Mouse (Mus musculus) naive thymus-derived CD4-positive, alpha-beta T cell, adult 2 months (primary cell): ENCODE measurements around the gene Gfod2.

Experiments used
- DNase-seq: peaks from one replicate; pipeline ENCODE4 v3.0.0-alpha.2; 2011; ENCODE audit warnings: low read depth

Gene Gfod2

DNA sequence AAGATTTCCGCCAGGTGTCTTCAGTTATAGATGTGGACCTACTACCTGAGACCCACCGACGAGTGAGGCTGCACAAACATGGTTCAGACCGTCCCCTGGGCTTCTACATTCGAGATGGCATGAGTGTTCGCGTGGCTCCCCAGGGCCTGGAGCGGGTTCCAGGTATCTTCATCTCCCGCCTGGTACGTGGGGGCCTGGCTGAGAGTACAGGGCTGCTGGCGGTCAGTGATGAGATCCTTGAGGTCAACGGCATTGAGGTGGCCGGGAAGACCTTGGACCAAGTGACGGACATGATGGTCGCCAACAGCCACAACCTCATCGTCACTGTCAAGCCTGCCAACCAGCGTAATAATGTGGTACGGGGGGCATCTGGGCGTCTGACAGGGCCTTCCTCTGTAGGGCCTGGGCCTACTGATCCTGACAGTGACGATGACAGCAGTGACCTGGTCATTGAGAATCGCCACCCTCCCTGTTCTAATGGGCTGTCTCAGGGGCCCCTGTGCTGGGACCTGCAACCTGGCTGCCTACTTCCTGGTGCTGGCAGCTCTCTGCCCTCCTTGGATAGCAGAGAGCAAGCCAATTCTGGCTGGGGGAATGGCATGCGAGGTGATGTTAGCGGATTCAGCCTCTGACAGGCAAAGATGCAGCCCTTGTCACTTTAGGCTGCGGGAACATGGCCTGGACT, 55.6 kb downstream of the Gfod2 start:
- DNase-seq, result no peak

DNA sequence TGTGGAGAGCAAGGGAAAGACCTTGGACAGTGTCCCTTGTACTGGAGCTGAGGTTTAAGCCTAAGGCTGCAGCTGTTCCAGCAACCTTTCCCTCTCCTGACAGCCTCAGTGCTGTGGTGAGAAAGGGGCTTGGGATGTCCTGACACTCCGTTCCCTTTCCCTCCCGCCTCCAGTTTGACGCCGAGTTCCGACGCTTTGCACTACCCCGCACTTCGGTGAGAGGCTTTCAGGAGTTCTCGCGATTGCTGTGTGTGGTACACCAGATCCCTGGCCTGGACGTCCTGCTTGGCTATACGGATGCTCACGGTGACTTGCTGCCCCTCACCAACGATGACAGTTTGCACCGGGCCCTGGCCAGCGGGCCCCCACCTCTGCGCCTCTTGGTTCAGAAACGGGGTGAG, 56.5 kb downstream of the Gfod2 start:
- no peak for DNase-seq

DNA sequence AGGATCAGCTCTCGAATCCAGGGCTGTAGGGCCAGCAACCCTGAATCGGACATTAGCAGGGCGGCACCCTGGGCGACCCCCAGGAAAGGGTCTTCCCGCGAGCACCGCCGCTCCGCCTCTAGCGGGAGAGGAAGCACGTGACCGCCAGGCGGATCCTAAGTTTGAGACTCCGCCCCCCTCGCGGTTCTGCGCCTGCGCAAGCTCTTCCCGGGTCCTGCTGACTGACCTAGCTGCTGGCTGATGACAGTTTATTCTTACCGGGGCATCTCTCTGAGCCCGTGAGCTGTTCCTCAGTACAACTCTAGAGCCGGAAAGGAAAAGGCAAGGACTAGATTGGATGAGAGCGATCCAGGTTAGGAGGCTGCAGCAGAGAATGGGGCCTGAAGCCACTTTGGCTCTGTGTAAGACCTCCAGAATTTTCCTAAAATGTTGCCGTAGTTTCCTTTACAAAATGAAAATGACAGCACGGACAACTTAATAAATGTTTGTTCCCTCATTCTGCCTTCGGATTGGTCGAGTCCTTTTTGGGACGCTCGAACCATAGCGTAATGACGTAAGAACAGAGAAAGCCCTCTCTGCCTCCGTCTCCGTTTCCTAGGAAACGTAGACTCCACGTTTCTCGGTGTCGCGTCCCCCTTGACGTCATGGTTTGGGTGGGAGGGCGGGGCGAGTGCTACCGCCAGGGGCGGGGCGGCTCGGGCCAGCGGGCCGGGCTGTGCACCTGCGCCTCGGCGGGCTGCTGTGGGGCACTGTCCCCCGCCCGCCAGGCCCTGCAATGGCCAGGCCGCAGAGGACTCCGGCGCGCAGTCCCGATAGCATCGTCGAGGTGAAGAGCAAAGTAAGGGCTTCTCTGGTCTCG, 57.3 kb downstream of the Gfod2 start, which contains the start of the genes Acd and Pard6a:
Gene Acd, minus strand, starts transcription at position 137 of the 859 bp plus-strand sequence.
Gene Pard6a, plus strand, starts transcription at position 183 of the 859 bp plus-strand sequence.
- DNase-seq, result peak; percentile 97

DNA sequence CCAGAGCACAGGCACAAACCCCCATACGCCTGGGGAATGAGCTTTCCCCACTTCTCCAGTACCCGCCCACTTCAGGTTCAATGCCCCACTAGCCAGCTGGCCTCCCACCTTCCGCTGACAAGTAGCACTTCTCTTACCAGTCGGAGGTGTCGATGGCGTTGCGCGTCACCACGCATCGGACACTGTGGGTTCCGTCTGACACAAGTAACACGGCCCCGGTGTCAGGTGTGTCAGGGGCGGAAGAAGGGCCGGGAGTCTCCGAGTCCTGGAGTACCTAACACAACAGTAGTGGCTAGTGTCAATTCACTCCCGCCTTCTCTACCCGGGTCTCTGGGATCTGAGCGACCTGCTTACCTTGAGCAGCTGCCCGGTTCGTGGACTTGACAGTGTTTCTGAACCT, 57.9 kb downstream of the Gfod2 start:
- no peak for DNase-seq

DNA sequence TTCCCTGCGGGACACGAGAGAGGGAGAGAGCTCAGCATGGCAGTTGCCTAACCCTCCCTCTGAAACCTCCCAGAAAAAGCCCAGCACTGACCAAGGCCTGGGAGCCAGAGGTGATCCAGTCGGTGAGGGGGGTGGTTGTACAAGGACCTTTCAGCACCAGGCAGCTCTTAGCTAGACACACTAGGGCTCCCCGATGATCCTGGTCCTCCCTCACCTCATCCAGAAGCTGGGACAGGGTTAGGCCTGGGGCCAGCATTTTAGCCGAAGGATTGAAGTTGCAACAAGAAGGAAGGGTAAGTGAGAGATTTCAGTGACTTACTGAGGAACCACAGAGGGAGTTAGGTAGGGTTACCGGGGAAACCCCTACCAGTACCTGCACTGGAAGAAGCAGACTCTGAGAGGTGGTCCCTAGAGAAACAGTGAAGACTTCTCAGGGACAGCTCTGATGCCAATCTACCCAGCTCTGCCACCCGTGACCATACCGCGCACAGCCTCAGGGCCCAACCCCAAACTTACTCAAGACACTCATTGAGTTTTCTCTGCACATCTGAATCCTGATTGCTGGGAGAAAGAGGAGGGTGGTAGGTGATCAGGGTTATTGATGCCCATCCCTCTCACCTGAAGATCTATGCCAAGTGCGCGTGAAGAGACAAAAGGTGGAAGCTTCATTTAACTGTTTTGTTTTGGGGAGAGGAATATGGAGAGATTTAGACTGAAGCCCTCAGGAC, 58.8 kb downstream of the Gfod2 start:
- DNase-seq, result no peak

DNA sequence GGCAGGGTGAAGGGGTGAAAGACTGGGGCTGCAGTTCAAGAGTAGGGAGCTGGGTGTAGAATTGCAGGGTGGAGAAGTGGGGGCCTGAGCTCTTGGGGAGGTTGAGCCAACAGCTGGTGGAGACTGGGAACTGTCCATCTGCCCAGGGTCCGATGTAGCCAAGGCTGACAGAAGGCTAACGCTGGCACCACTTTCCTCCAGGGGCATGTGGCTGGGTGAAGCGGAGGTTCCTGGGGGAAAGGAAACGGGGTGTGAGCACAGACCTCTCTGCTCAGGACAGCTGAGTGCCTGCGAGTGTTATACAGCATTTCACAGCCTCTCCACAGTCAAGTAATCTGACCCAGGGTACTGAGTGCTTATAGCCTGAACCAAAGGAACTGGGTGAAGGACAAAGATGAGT, 59.7 kb downstream of the Gfod2 start:
- DNase-seq, result no peak

DNA sequence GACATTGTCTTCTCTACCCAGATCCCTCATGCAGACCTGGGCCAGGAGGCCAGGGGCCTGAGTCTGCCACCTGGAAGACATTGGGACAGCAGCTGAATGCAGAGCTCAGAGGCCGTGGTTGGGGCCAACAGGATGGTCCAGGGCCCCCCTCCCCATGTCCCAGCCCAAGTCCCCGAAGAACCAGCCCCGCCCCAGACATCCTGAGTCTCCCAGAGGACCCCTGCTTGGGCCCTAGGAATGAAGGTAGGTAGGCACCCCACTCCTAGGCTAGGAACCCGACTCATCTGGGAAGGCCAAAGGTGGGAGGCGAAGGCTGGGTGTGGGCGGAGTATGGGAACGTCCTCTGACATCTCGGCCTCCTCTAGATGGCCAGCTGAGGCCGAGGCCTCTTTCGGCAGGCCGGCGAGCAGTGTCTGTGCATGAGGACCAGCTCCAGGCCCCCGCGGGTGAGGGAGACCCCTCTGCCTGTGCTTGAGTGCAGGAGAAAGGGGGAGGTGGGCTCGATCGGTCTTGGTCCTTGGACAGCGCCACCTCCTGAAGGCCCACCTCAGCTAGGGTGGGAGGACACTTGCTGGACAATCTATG, 61.2 kb downstream of the Gfod2 start:
- DNase-seq, result no peak

DNA sequence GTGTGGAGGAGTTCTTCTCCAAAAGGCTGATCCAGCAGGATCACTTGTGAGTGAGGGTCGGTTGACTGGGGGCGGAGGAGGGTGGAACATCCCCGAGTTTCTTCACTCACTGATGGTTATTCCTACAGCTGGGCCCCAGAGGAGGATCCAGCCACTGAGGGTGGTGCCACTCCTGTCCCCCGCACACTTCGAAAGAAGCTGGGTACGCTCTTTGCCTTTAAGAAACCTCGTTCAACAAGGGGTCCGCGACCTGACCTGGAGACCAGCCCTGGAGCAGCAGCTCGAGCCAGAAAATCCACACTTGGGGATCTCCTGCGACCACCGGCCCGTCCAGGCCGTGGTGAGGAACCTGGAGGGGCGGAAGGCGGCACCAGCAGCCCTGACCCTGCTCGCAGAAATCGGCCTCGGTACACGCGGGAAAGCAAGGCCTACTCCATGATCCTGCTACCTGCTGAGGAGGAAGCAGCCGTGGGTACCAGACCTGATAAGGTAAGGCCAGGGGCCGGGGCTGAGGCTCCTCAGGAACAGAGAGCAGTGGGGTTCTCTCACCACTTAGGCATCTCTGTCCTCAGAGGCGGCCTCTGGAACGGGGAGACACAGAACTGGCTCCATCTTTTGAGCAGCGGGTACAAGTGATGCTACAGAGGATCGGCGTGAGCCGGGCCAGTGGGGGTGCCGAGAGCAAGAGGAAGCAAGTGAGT, 63.2 kb downstream of the Gfod2 start:
- no peak for DNase-seq

DNA sequence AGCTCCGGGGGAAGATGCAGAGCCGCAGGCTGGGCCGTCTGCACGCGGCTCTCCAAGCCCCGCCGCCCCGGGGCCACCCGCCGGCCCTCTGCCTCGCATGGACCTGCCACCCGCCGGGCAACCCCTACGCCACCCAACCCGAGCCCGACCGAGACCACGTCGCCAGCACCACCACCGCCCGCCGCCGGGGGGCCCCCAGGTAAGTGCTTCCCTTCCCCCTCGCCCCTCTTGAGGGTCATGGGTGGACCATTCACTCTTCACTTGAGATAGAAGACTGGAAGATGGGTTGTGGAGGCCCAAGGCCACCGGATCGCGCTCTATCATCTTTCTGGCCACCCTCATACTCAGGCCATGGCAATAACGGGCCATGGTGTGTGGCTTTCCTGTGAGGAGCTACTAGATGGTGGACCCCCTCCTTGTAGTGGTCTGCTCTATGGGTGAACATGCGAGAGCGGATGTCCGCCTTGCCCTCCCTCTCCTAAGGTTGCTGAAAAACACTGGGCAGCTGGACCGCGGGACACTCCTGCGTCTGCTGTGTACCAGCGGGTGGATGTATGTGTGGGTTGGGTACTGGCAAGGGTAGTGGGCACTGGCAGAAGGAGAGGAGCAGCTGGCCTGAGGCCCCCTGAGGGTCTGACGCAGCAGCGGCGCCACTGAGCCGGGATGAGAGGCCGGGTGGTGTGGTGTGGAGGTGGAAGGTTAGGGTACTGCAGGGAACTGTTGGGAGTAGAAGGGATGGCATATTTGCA, 64.2 kb downstream of the Gfod2 start:
- no peak for DNase-seq

DNA sequence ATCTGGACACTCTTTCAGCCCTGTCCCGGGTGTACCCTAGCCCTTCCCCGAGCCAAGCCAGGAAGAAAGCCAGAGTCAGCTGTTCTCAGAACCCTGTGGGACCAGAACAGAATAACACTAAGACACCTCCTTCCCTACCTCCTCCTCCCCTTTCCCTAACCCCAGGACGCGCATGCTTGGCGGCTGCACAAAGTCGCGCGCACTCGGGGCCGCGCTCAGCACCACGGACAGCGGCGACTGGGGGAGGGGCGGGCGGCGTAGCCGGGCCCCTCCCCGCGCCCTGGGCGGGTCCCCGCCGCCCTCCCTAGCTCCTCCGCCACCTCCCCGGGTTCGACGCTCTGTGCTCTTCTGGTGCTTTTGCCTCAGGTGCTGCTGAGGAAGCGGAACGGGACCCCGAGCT, 64.8 kb downstream of the Gfod2 start:
- no peak for DNase-seq

DNA sequence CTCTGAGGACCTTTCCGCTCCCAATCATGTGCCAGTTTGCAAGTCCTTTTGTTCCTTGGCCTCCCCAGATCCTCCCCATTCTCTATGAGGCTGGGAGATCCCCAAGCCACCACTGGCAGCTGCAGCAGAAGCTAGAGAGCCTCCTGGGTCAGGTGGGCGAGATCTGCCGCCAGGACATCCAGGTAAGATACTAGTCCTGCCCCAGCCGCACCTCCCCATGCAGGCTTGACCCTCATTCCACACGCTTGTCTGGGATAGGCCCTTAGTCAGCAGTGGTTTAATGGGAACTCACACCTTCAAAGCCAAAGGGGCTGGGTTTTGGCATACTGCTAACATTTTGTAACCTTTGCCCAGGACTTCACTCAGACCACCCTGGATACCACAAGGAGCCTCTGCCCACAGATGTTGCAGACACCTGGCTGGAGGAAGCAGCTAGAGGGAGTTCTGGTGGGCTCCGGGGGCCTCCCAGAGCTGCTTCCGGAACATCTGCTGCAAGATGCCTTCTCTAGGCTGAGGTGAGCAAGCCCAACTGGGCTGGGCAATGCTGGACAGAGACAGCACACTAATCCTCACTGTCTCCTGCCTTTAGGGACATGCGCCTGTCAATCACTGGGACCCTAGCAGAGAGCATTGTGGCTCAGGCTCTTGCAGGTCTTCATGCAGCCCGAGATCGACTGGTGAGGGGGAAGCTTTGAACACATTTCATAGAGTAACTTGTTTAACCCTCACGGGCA, 65.8 kb downstream of the Gfod2 start:
- DNase-seq, result no peak

DNA sequence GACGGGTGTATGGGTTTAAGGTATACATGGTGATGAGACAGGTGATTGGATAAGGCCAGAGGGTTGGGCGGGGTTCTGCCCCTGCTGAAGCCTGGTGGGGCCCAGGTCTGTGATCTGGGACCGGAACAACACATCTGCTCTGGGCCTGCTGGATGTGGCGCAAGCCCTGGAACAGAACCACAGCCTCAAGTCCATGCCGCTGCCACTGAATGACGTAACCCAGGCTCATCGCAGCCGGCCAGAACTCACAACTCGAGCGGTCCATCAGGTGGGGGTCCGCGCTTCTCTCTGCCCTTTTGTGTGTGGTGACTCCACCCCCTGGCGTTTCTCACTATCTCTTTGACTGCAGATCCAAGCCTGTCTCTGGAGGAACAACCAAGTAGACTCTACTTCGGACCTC, 67.5 kb downstream of the Gfod2 start:
- no peak for DNase-seq

DNA sequence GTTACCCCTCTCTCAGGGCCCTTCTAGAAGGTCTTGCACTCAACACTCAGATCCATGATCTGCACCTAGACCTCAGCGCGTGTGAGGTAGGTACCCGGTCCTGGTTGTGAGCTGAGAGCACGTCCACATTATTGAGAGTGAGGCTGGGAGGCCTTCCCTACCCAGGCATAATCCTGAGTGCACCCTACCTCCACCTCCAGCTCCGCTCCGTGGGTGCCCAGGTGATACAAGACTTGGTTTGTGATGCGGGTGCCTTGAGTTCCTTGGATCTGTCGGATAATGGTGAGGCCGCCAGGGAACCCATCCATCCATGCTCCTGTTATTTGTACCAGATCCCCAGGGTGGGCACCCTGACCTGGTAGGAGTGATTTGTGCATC, 68.5 kb downstream of the Gfod2 start:
- no peak for DNase-seq

DNA sequence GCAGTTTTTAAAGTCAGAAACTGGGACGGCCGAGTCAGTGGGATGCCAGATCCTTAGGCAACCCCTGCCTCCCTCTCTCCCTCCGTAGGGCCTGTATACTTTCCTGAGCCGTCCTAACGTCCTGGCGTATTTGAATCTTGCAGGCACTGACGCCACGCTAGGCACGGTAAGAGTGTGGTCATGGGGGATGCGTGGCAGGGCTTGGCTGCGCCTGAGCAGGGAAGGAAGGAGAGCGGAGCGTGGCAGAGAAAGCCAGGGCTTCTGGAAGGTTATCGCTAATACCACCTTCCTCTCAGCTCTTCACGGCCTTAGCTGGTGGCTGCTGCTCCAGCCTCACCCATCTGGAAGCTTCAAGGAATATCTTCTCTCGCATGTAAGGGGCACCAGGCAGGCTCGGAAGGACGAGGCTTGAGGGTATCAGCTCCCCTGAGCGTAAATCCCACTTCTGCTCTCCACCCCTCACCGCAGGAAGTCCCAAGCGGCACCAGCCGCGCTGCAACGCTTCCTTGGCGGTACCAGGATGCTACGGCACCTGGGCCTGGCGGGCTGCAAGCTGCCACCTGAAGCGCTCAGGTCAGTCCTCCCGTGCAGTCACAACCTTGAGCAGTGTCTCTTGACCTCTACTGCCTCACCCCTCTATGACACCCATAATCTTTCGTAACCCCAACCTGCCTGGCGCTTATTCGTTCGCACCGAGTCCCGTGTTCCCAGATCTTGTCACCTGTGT, 69.0 kb downstream of the Gfod2 start:
- no peak for DNase-seq

DNA sequence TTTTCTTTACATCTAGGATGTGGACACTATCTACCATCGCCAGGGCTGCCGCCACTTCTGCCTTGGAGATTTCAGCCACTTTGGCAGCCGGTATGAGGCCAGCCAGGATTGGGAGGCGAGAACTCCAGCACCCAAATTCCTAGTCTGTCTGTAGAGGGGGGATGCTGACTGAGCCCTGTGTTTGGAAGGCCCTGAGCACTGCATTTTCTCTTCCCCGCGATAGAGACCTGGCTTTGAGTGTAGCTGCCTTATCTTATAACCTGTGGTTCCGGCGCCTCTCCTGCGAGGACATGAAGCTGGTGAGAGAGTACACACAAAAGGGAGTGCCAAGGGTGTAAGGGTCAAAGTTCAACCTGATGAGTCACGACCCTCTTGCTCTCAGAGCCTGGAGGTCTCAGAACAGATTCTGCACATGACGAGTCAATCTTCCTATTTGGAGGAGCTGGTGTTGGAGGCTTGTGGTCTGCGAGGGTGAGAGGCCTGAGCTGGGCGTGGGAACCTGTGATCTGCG, 70.2 kb downstream of the Gfod2 start:
- DNase-seq, result no peak

DNA sequence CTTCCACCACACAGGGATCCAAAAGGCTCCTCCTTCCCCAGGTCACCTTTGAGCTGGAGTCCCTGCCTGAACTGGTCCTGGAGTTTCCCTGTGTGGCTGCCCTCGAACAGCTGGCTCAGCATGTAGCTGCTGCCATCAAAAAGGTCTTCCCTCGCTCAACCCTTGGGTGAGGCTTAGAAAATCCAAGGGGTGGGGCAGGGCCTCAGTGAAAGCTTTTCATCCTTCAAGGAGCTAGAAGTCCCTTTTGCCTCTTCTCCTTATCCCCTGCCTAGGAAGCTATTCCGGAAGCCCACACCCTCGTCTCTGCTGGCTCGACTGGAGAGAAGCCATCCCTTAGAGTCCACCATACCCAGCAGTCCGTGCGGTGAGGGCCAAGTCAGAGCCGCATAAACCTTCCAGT, 71.0 kb downstream of the Gfod2 start:
- DNase-seq, result no peak

DNA sequence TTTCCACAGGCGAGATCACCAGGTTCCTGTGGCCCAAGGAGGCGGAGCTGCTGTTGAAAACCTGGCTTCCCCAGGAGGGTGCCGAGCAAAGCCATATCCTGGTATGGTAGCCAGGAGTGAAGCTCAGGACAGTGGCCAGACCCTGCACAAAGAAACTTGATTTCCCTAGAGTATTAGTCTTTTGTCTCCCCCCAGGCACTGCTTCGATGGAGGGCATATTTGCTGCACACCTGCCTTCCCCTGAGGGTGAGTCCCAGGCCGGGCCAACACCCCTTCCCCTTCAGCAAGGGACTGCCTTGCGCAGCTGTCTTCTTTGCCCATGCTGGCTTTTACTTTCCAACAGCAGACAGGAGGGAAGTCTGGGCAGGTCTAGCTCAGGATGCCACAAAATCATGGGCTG, 71.9 kb downstream of the Gfod2 start:
- no peak for DNase-seq

DNA sequence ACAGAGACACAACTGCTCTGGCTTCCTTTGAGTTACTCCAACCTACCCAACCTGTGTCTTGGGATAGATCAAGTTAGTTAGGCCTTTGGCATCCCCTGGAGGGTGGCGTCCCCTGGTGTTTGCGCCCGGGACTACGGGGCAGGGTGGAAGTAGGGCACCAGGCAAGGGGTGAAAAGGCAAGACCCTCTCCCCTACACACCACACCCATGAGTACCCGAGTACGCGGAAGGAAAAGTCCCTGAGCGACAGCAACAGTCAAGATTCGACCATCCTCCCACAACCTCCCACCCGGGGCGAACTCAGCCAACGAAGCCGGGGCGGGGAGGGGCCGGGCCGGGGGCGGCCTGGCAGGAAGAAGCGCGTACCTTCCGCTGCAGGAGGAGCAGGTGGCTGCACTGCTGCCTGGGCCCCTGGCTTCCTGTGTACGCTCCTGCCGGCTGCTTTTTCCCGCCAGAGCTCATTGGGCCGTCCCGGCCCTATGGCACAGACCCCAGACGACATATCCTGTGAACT, 72.6 kb downstream of the Gfod2 start, which contains the start of gene Carmil2:
Gene Carmil2, plus strand, starts transcription at position 479 of the 513 bp plus-strand sequence.
- peak; percentile 92 for DNase-seq

DNA sequence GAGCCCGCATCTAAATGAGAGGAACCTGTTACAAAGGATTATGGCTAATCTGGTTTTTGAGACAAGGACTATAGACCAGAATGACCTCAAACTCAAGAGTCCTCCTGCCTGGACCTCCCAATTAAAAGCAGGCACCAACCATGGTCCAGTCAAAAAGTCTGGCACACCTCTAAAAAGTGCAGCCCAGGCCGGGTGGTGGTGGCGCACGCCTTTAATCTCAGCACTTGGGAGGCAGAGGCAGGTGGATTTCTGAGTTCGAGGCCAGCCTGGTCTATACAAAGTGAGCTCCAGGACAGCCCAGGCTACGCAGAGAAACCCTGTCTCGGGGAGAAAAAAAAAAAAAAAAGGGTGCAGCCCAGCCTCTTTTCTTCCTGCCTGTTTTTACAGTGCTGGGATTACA, 73.1 kb downstream of the Gfod2 start:
- DNase-seq, result no peak
